ENCODE assay signal across 9 mouse cellular contexts in genomic region chr5:137951218-137951617, GRCm38 (mm10). TPM values are rescaled to one million over a fixed set of nuclear protein-coding genes. Genes with fewer than 3 reads are reported as not detected.
DNase-seq lines count a peak whose midpoint lies in the region; ATAC-seq lines count a peak whose summit lies in the region.
"Had no signal": no experiment of that assay in that cellular context is flagged by ENCODE, and none has a peak within 500 bp of the region (broad histone marks: within the 10 kb centered on the region; RNA-seq: fewer than 3 reads in every experiment).

No protein-coding gene starts in this region.

- no peaks in the 10 kb centered on the region for H3K4me1 ChIP-seq in forebrain, embryonic 11.5 days (replicated peaks; ENCODE audit: control insufficient read depth, insufficient read depth, low read length)

- no peak overlapping the region for H3K4me3 ChIP-seq in forebrain, embryonic 11.5 days (ENCODE audit: low read depth, low read length)

- H3K4me2 ChIP-seq in forebrain, embryonic 11.5 days (ENCODE audit: low read depth, low read length, severe bottlenecking) = no peak overlapping the region

- intact Hi-C loops in left cerebral cortex, postnatal 10 days (cut with DNase I) = loop anchor here (5.0 kb wide), 2 partner anchors 64 to 159 kb away; no protein-coding TSS in a partner anchor

- peak; percentile 7 for DNase-seq in cerebellum, adult 11-12 months
- DNase-seq in cerebellum, postnatal 4 days (ENCODE audit: low spot score in 2 of 2) = no peak
- DNase-seq in left cerebral cortex, postnatal 10 days (ENCODE audit: extremely low spot score in 1 of 2, low spot score in 2 of 2) = peak; percentile 8 to 30
- DNase-seq in left cerebral cortex, adult 8-10 months (ENCODE audit: low spot score in 2 of 2) = no peak
- peak; percentile 56 for DNase-seq in adrenal gland, postnatal 10 days
- DNase-seq in kidney, postnatal 4 days = peak; percentile 54 to 61
- peak; percentile 41 for DNase-seq in thymus, postnatal 4 days
- no peak for DNase-seq in forebrain, embryonic 11.5 days (ENCODE audit: low spot score)

- no peak for ATAC-seq in forebrain, embryonic 11.5 days (replicated peaks; ENCODE audit: low FRiP score)

- no peaks in the 10 kb centered on the region for H3K27me3 ChIP-seq in forebrain, embryonic 11.5 days (ENCODE audit: control insufficient read depth, insufficient read depth, low read length)

- no peaks in the 10 kb centered on the region for H3K36me3 ChIP-seq in forebrain, embryonic 11.5 days (ENCODE audit: control insufficient read depth, insufficient read depth, low read length)

- no peak overlapping the region for H3K27ac ChIP-seq in forebrain, embryonic 11.5 days (ENCODE audit: low read depth, low read length)

- H3K9ac ChIP-seq in forebrain, embryonic 11.5 days (ENCODE audit: low read length) = no peak overlapping the region

- 48% methylated on average over 6 of the region's 6 CpGs for WGBS in forebrain, embryonic 11.5 days

- no peaks in the 10 kb centered on the region for H3K9me3 ChIP-seq in forebrain, embryonic 11.5 days (ENCODE audit: control insufficient read depth, low read length)

RNA-seq across cellular contexts. Expression of gene Gjc3, which starts 11.7 kb away (rescaled TPM):
- total RNA-seq in left cerebral cortex, postnatal 10 days (2021) = 1 to 10 TPM; 4.5 to 6.5 TPM
- 10 to 100 TPM; 22.7 to 28.6 (median 25.6) TPM for total RNA-seq in left cerebral cortex, adult 8-10 months (2022)
- total RNA-seq in adrenal gland, postnatal 10 days (2021) = 1 to 10 TPM; 1.2 to 2.2 TPM
- not detected in 2 replicates for polyA plus RNA-seq in forebrain, embryonic 11.5 days (2014; fragmentation: Nextera tagmentation; extraction: Ambion mirVana)
- total RNA-seq: hematopoietic stem cell, adult 5-6 weeks had no signal

RNA-seq across cellular contexts. Expression of gene Cyp3a13, which starts 29.8 kb away (rescaled TPM):
- total RNA-seq in left cerebral cortex, postnatal 10 days (2021) = not detected
- under 1 TPM; 0.37 to 0.59 (median 0.51) TPM for total RNA-seq in left cerebral cortex, adult 8-10 months (2022)
- total RNA-seq in adrenal gland, postnatal 10 days (2021) = 1 to 10 TPM; 3.0 to 8.2 TPM
- not detected in 2 replicates for polyA plus RNA-seq in forebrain, embryonic 11.5 days (2014; fragmentation: Nextera tagmentation; extraction: Ambion mirVana)
- total RNA-seq: hematopoietic stem cell, adult 5-6 weeks had no signal

RNA-seq across cellular contexts. Expression of gene Azgp1, which starts 30.1 kb away (rescaled TPM):
- not detected for total RNA-seq in left cerebral cortex, postnatal 10 days (2021)
- not detected for total RNA-seq in left cerebral cortex, adult 8-10 months (2022)
- 100 to 1,000 TPM in 1 of 2 experiments, 10 to 100 TPM in 1; 48.9 to 125 TPM for total RNA-seq in adrenal gland, postnatal 10 days (2021)
- not detected in 2 replicates for polyA plus RNA-seq in forebrain, embryonic 11.5 days (2014; fragmentation: Nextera tagmentation; extraction: Ambion mirVana)
- total RNA-seq: hematopoietic stem cell, adult 5-6 weeks had no signal

Comparison
In these comparisons a context has a peak if more than half of its experiments do, and no peak if none do; other contexts are left out.
1. DNase-seq: peak in cerebellum, adult 11-12 months (single experiment), left cerebral cortex, postnatal 10 days (2 of 2), adrenal gland, postnatal 10 days (single experiment), kidney, postnatal 4 days (2 of 2) and thymus, postnatal 4 days (single experiment); none in cerebellum, postnatal 4 days (0 of 2), left cerebral cortex, adult 8-10 months (0 of 2) and forebrain, embryonic 11.5 days (single experiment).
2. RNA of gene Azgp1, which starts 30.1 kb away (total RNA-seq): 48.9 to 125 TPM in adrenal gland, postnatal 10 days; not detected in left cerebral cortex, postnatal 10 days and not detected in left cerebral cortex, adult 8-10 months; every median in the first group is over 10 times any median in the second.